ENCODE assay signal across 9 mouse cellular contexts in genomic region chr17:42315669-42316611, GRCm38 (mm10). TPM values are rescaled to one million over a fixed set of nuclear protein-coding genes. Genes with fewer than 3 reads are reported as not detected.
DNase-seq lines count a peak whose midpoint lies in the region; ATAC-seq and TF ChIP-seq lines count a peak whose summit lies in the region.
"Had no signal": no experiment of that assay in that cellular context is flagged by ENCODE, and none has a peak within 500 bp of the region (broad histone marks: within the 10 kb centered on the region; RNA-seq: fewer than 3 reads in every experiment).

TSS of gene Ptchd4 (plus strand) at chr17:42315947.

- peaks cover 16% of the 10 kb centered on the region for H3K27me3 ChIP-seq in heart, embryonic 11.5 days (ENCODE audit: control insufficient read depth, insufficient read depth, low read length)
- no peaks in the 10 kb centered on the region for H3K27me3 ChIP-seq in forebrain, embryonic 15.5 days
- H3K27me3 ChIP-seq in hindbrain, postnatal 0 days (ENCODE audit: insufficient read depth, low read length): no peaks in the 10 kb centered on the region
- H3K27me3 ChIP-seq in limb, embryonic 13.5 days: peaks cover 23% of the 10 kb centered on the region
- no peaks in the 10 kb centered on the region for H3K27me3 ChIP-seq in neural tube, embryonic 14.5 days (ENCODE audit: control insufficient read depth, insufficient read depth, low read length)

- H3K27ac ChIP-seq in heart, embryonic 11.5 days (ENCODE audit: low read depth, low read length): no peak within 1 kb of the TSS
- peak within 1 kb of the TSS; percentile 60 for H3K27ac ChIP-seq in forebrain, embryonic 15.5 days (replicated peaks)
- H3K27ac ChIP-seq in hindbrain, postnatal 0 days: peak within 1 kb of the TSS; percentile 82
- 0 out of 2 replicates have a peak within 1 kb of the TSS, but pooled peaks have one; percentile 3 for H3K27ac ChIP-seq in limb, embryonic 13.5 days
- H3K27ac ChIP-seq in neural tube, embryonic 14.5 days (ENCODE audit: low read depth, low read length): peak within 1 kb of the TSS; percentile 76

- peak within 1 kb of the TSS; percentile 96 for H3K4me2 ChIP-seq in heart, embryonic 11.5 days
- peak within 1 kb of the TSS; percentile 97 for H3K4me2 ChIP-seq in forebrain, embryonic 15.5 days (replicated peaks)
- H3K4me2 ChIP-seq in hindbrain, postnatal 0 days (ENCODE audit: low read depth, low read length): peak within 1 kb of the TSS; percentile 69
- peak within 1 kb of the TSS; percentile 89 for H3K4me2 ChIP-seq in limb, embryonic 13.5 days (replicated peaks)
- H3K4me2 ChIP-seq in neural tube, embryonic 14.5 days (ENCODE audit: low read depth, low read length): peak within 1 kb of the TSS; percentile 89

- H3K9me3 ChIP-seq in heart, embryonic 11.5 days (replicated peaks; ENCODE audit: control insufficient read depth, low read length): no peaks in the 10 kb centered on the region
- H3K9me3 ChIP-seq in forebrain, embryonic 15.5 days: no peaks in the 10 kb centered on the region
- no peaks in the 10 kb centered on the region for H3K9me3 ChIP-seq in hindbrain, postnatal 0 days (ENCODE audit: low read length)
- H3K9me3 ChIP-seq in limb, embryonic 13.5 days: no peaks in the 10 kb centered on the region
- H3K9me3 ChIP-seq in neural tube, embryonic 14.5 days (ENCODE audit: control insufficient read depth, low read length): no peaks in the 10 kb centered on the region

- TF ChIP-seq CTCF in hindbrain, postnatal 0 days (IDR thresholded peaks at IDR 0.05; ENCODE audit: low read depth): peak; percentile 55

- no peaks in the 10 kb centered on the region for H3K36me3 ChIP-seq in heart, embryonic 11.5 days (ENCODE audit: control insufficient read depth, insufficient read depth, low read length)
- H3K36me3 ChIP-seq in forebrain, embryonic 15.5 days: no peaks in the 10 kb centered on the region
- H3K36me3 ChIP-seq in hindbrain, postnatal 0 days (ENCODE audit: insufficient read depth, low read length): no peaks in the 10 kb centered on the region
- H3K36me3 ChIP-seq in limb, embryonic 13.5 days: no peaks in the 10 kb centered on the region
- no peaks in the 10 kb centered on the region for H3K36me3 ChIP-seq in neural tube, embryonic 14.5 days (ENCODE audit: control insufficient read depth, insufficient read depth, low read length)
- H3K36me3 ChIP-seq: G1E had no signal

- peak within 1 kb of the TSS; percentile 59 for H3K4me3 ChIP-seq in heart, embryonic 11.5 days (ENCODE audit: low read depth, low read length)
- peak within 1 kb of the TSS; percentile 62 for H3K4me3 ChIP-seq in forebrain, embryonic 15.5 days
- peak within 1 kb of the TSS; percentile 57 for H3K4me3 ChIP-seq in hindbrain, postnatal 0 days (ENCODE audit: low read length)
- peak within 1 kb of the TSS; percentile 62 for H3K4me3 ChIP-seq in limb, embryonic 13.5 days
- peak within 1 kb of the TSS; percentile 60 for H3K4me3 ChIP-seq in neural tube, embryonic 14.5 days (ENCODE audit: low read depth, low read length)

- H3K4me1 ChIP-seq in heart, embryonic 11.5 days (ENCODE audit: control insufficient read depth, insufficient read depth, low read length): no peaks in the 10 kb centered on the region
- H3K4me1 ChIP-seq in forebrain, embryonic 15.5 days: peaks cover 7% of the 10 kb centered on the region
- H3K4me1 ChIP-seq in hindbrain, postnatal 0 days (ENCODE audit: insufficient read depth, low read length): 0 out of 2 replicates have a peak, but pooled peaks cover 2% of the 10 kb centered on the region
- peaks cover 16% of the 10 kb centered on the region for H3K4me1 ChIP-seq in limb, embryonic 13.5 days
- no peaks in the 10 kb centered on the region for H3K4me1 ChIP-seq in neural tube, embryonic 14.5 days (ENCODE audit: control insufficient read depth, insufficient read depth, low read length)

- no peak for DNase-seq in heart, adult 18-20 months
- DNase-seq in cerebellum, adult 18-20 months: peak; percentile 55 to 76
- DNase-seq in hindbrain, postnatal 0 days (ENCODE audit: low spot score): peak; percentile 67
- no peak for DNase-seq in T-cell, adult 2 months (ENCODE audit: low spot score)

- WGBS in heart, embryonic 11.5 days (ENCODE audit: insufficient replicate concordance): under 1% methylated on average over 52 of the region's 56 CpGs
- WGBS in forebrain, embryonic 15.5 days: under 1% methylated on average over 45 of the region's 56 CpGs
- under 1% methylated on average over 52 of the region's 56 CpGs for WGBS in hindbrain, postnatal 0 days
- WGBS in limb, embryonic 13.5 days: under 1% methylated on average over 54 of the region's 56 CpGs
- WGBS in neural tube, embryonic 14.5 days: 1% methylated on average over 41 of the region's 56 CpGs

- H3K9ac ChIP-seq in heart, embryonic 11.5 days (ENCODE audit: low read depth, low read length): peak within 1 kb of the TSS; percentile 54
- peak within 1 kb of the TSS; percentile 61 for H3K9ac ChIP-seq in forebrain, embryonic 15.5 days (replicated peaks)
- H3K9ac ChIP-seq in hindbrain, postnatal 0 days (replicated peaks; ENCODE audit: low read length): peak within 1 kb of the TSS; percentile 67
- peak within 1 kb of the TSS; percentile 75 for H3K9ac ChIP-seq in limb, embryonic 13.5 days
- H3K9ac ChIP-seq in neural tube, embryonic 14.5 days (replicated peaks; ENCODE audit: low read depth, low read length): peak within 1 kb of the TSS; percentile 72

- ATAC-seq in heart, embryonic 11.5 days (replicated peaks; ENCODE audit: insufficient number of reproducible peaks, low FRiP score, low TSS enrichment): peak; percentile 65
- ATAC-seq in forebrain, embryonic 15.5 days (replicated peaks): peak; percentile 90
- ATAC-seq in hindbrain, postnatal 0 days: peak; percentile 87
- ATAC-seq in limb, embryonic 13.5 days (ENCODE audit: low FRiP score, low read depth): peak; percentile 83
- peak; percentile 89 for ATAC-seq in neural tube, embryonic 14.5 days (ENCODE audit: low read depth)

RNA-seq across cellular contexts. Expression of gene Ptchd4, which starts in this region (rescaled TPM):
- polyA plus RNA-seq in heart, embryonic 11.5 days (2014; fragmentation: Nextera tagmentation; extraction: Ambion mirVana): 0.13 and 0.32 TPM in 2 replicates
- not detected for total RNA-seq in heart, adult 18-20 months (2021)
- 5.9 TPM in 2 replicates for polyA plus RNA-seq in forebrain, embryonic 15.5 days (2015; fragmentation: Nextera tagmentation; extraction: Ambion mirVana)
- total RNA-seq in hindbrain, postnatal 0 days (2014; rRNA removed): 11.3 and 11.5 TPM in 2 replicates
- polyA plus RNA-seq in hindbrain, postnatal 0 days (2015; fragmentation: Nextera tagmentation; extraction: Ambion mirVana): 11.7 and 12.8 TPM in 2 replicates
- 4.8 and 6.2 TPM in 2 replicates for polyA plus RNA-seq in limb, embryonic 13.5 days (2015; fragmentation: Nextera tagmentation; extraction: Ambion mirVana)
- 17.6 and 21.3 TPM in 2 replicates for polyA plus RNA-seq in neural tube, embryonic 14.5 days (2014; fragmentation: Nextera tagmentation; extraction: Ambion mirVana)
- polyA plus RNA-seq: G1E had no signal

Comparison
In these comparisons a context has a peak if more than half of its experiments do, and no peak if none do; other contexts are left out.
1. RNA of gene Ptchd4 (total RNA-seq): 11.3 to 11.5 TPM in hindbrain, postnatal 0 days; not detected in heart, adult 18-20 months; every median in the first group is over 10 times any median in the second.
2. Peak in ATAC-seq, H3K4me3 ChIP-seq, H3K9ac ChIP-seq and H3K4me2 ChIP-seq in heart, embryonic 11.5 days; RNA of the gene not detected or under 1 TPM.
3. DNase-seq: peak in cerebellum, adult 18-20 months (2 of 2) and hindbrain, postnatal 0 days (single experiment); none in heart, adult 18-20 months (0 of 2) and T-cell, adult 2 months (single experiment).
4. Peak in every context shown above with its lines, with median percentiles within 50 percentile points of each other: ATAC-seq, H3K4me2 ChIP-seq, H3K4me3 ChIP-seq and H3K9ac ChIP-seq.